Mouse (Mus musculus) olfactory bulb, adult 2 months (tissue): Measurements from ENCODE around the gene Zfp316.

ENCODE experiments used
- CTCF ChIP-seq: fragments of 200-500 bp; IDR thresholded peaks from 2 replicates; pipeline ENCODE4 v1.5.1; 2012; ENCODE audit warnings: low read depth, mild to moderate bottlenecking, low read length, moderate library complexity; ENCODE audit not compliant: insufficient read depth
- POLR2A ChIP-seq: fragments of 200-500 bp; IDR thresholded peaks from 2 replicates; pipeline ENCODE4 v1.6.1; 2012; ENCODE audit warnings: mild to moderate bottlenecking, low read depth, low read length, moderate library complexity; ENCODE audit not compliant: insufficient read depth

DNA sequence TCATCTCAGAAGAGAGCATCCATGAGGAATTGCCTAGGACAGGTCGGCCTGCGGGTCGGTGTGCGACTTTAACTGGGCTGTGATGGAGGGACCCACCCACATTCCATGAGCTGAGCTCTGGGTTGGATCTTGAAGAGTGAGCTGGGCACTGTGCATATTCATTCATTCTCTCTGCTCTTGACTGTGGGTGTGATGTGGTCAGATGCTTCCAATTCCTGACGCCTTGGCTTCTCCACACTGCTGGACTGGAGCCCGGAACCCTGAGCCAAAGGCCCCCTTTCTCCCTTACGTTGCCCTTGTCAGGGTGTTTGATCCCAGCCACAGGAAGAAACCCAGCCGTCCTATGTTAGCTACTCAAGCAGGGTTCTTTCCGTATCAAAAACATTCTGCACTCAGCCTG lies 28.2 kb upstream of the Zfp316 start:
- TF ChIP-seq CTCF (no peak), POLR2A (no peak)
